In genomic region chr1:128758802-128759481, GRCm38 (mm10) we compare ENCODE assay signal across 23 mouse cellular contexts.
A peak's percentile ranks its signal among the peaks of the same experiment; 100 is the strongest.
DNase-seq lines count a peak whose midpoint lies in the region; ATAC-seq and TF ChIP-seq lines count a peak whose summit lies in the region.
"Had no signal": no experiment of that assay in that cellular context is flagged by ENCODE, and none has a peak within 500 bp of the region (broad histone marks: within the 10 kb centered on the region; RNA-seq: fewer than 3 reads in every experiment).

No protein-coding gene starts in this region.

- no peak overlapping the region for H3K9ac ChIP-seq in hindbrain, embryonic 11.5 days (ENCODE audit: low read depth, low read length)
- H3K9ac ChIP-seq in hindbrain, postnatal 0 days (replicated peaks; ENCODE audit: low read length): no peak overlapping the region
- H3K9ac ChIP-seq in forebrain, postnatal 0 days: no peak overlapping the region
- no peak overlapping the region for H3K9ac ChIP-seq in intestine, embryonic 16.5 days (ENCODE audit: low read depth, low read length)
- H3K9ac ChIP-seq: hindbrain, embryonic 15.5 days; liver, embryonic 15.5 days had no signal

- H3K27ac ChIP-seq in hindbrain, embryonic 11.5 days (ENCODE audit: low read depth, low read length): peak overlapping the region; percentile 37
- H3K27ac ChIP-seq in hindbrain, postnatal 0 days: no peak overlapping the region
- H3K27ac ChIP-seq in forebrain, embryonic 10.5 days: peak overlapping the region; percentile 20; the same call in 1 of the 2 replicates
- H3K27ac ChIP-seq in forebrain, postnatal 0 days (ENCODE audit: low read depth, low read length): no peak overlapping the region
- H3K27ac ChIP-seq in intestine, embryonic 16.5 days (ENCODE audit: low read length): no peak overlapping the region
- H3K27ac ChIP-seq: heart, embryonic 10.5 days; hindbrain, embryonic 15.5 days; liver, embryonic 15.5 days had no signal

- no peak overlapping the region for H3K4me2 ChIP-seq in hindbrain, embryonic 11.5 days (replicated peaks; ENCODE audit: low read depth, low read length)
- H3K4me2 ChIP-seq in hindbrain, postnatal 0 days (ENCODE audit: low read depth, low read length): no peak overlapping the region
- H3K4me2 ChIP-seq in forebrain, postnatal 0 days (ENCODE audit: low read depth): no peak overlapping the region
- no peak overlapping the region for H3K4me2 ChIP-seq in intestine, embryonic 16.5 days (ENCODE audit: low read depth, low read length)
- H3K4me2 ChIP-seq: hindbrain, embryonic 15.5 days; liver, embryonic 15.5 days had no signal

- H3K4me3 ChIP-seq in hindbrain, embryonic 11.5 days (ENCODE audit: low read depth, low read length): no peak overlapping the region
- no peak overlapping the region for H3K4me3 ChIP-seq in hindbrain, postnatal 0 days (ENCODE audit: low read length)
- no peak overlapping the region for H3K4me3 ChIP-seq in forebrain, embryonic 10.5 days
- H3K4me3 ChIP-seq in forebrain, postnatal 0 days (ENCODE audit: low read depth, low read length): no peak overlapping the region
- H3K4me3 ChIP-seq in intestine, embryonic 16.5 days (ENCODE audit: low read length): no peak overlapping the region
- H3K4me3 ChIP-seq: heart, embryonic 10.5 days; hindbrain, embryonic 15.5 days; liver, embryonic 15.5 days; megakaryocyte, embryonic 14.5 days; myocyte had no signal

- H3K27me3 ChIP-seq in hindbrain, embryonic 11.5 days (ENCODE audit: control insufficient read depth, insufficient read depth, low read length): no peaks in the 10 kb centered on the region
- H3K27me3 ChIP-seq in hindbrain, postnatal 0 days (ENCODE audit: insufficient read depth, low read length): no peaks in the 10 kb centered on the region
- no peaks in the 10 kb centered on the region for H3K27me3 ChIP-seq in forebrain, embryonic 10.5 days (ENCODE audit: poor library complexity, severe bottlenecking)
- H3K27me3 ChIP-seq in forebrain, postnatal 0 days (ENCODE audit: insufficient read depth, low read length): no peaks in the 10 kb centered on the region
- no peaks in the 10 kb centered on the region for H3K27me3 ChIP-seq in intestine, embryonic 16.5 days (replicated peaks; ENCODE audit: control insufficient read depth, insufficient read depth, low read length)
- H3K27me3 ChIP-seq: CH12.LX; hindbrain, embryonic 15.5 days; liver, embryonic 15.5 days had no signal

- no peaks in the 10 kb centered on the region for H3K9me3 ChIP-seq in hindbrain, embryonic 11.5 days (ENCODE audit: control insufficient read depth, low read length)
- no peaks in the 10 kb centered on the region for H3K9me3 ChIP-seq in hindbrain, postnatal 0 days (ENCODE audit: low read length)
- H3K9me3 ChIP-seq in forebrain, embryonic 10.5 days: no peaks in the 10 kb centered on the region
- no peaks in the 10 kb centered on the region for H3K9me3 ChIP-seq in forebrain, postnatal 0 days (ENCODE audit: low read length)
- no peaks in the 10 kb centered on the region for H3K9me3 ChIP-seq in intestine, embryonic 16.5 days (ENCODE audit: control insufficient read depth, low read length)
- H3K9me3 ChIP-seq: heart, embryonic 10.5 days; hindbrain, embryonic 15.5 days; liver, embryonic 15.5 days; megakaryocyte, embryonic 14.5 days had no signal

- DNase-seq in hindbrain, embryonic 11.5 days (ENCODE audit: low spot score): peak; percentile 18
- DNase-seq in hindbrain, postnatal 0 days (ENCODE audit: low spot score): no peak
- no peak for DNase-seq in forebrain, embryonic 10.5 days (ENCODE audit: extremely low spot score, low spot score)
- peak; percentile 32 for DNase-seq in forebrain, postnatal 0 days
- DNase-seq in retina, embryonic 14.5 days (ENCODE audit: low spot score): peak; percentile 77
- DNase-seq in lung, postnatal 25 days (ENCODE audit: low spot score): no peak
- DNase-seq: adrenal gland, postnatal 25 days; cerebellum, adult 18-20 months; cerebellum, postnatal 25 days; gastrocnemius, postnatal 25 days; layer of hippocampus, postnatal 36 days; lung, postnatal 10 days; right cerebral cortex, postnatal 14 days; spleen, adult 18-20 months; thymus, postnatal 36 days had no signal

- WGBS in hindbrain, embryonic 11.5 days: 73% methylated on average over 11 of the region's 11 CpGs
- WGBS in hindbrain, postnatal 0 days: 67% methylated on average over 11 of the region's 11 CpGs
- WGBS in forebrain, embryonic 10.5 days: 87% methylated on average over 11 of the region's 11 CpGs
- 48% methylated on average over 11 of the region's 11 CpGs for WGBS in forebrain, postnatal 0 days
- 89% methylated on average over 11 of the region's 11 CpGs for WGBS in intestine, embryonic 16.5 days

- H3K4me1 ChIP-seq in hindbrain, embryonic 11.5 days (replicated peaks; ENCODE audit: control insufficient read depth, insufficient read depth, low read length): no peaks in the 10 kb centered on the region
- no peaks in the 10 kb centered on the region for H3K4me1 ChIP-seq in hindbrain, postnatal 0 days (ENCODE audit: insufficient read depth, low read length)
- H3K4me1 ChIP-seq in forebrain, embryonic 10.5 days: peaks cover 17% of the 10 kb centered on the region
- no peaks in the 10 kb centered on the region for H3K4me1 ChIP-seq in forebrain, postnatal 0 days (ENCODE audit: insufficient read depth)
- no peaks in the 10 kb centered on the region for H3K4me1 ChIP-seq in intestine, embryonic 16.5 days (ENCODE audit: control insufficient read depth, insufficient read depth, low read length)
- H3K4me1 ChIP-seq: heart, embryonic 10.5 days; hindbrain, embryonic 15.5 days; liver, embryonic 15.5 days; megakaryocyte, embryonic 14.5 days had no signal

- ATAC-seq in hindbrain, embryonic 11.5 days (ENCODE audit: low FRiP score): peak; percentile 79
- no peak for ATAC-seq in hindbrain, postnatal 0 days
- ATAC-seq in forebrain, postnatal 0 days: peak; percentile 84
- ATAC-seq in intestine, embryonic 16.5 days: no peak
- ATAC-seq: intestine, postnatal 0 days had no signal

- H3K36me3 ChIP-seq in hindbrain, embryonic 11.5 days (ENCODE audit: control insufficient read depth, insufficient read depth, low read length): no peaks in the 10 kb centered on the region
- no peaks in the 10 kb centered on the region for H3K36me3 ChIP-seq in hindbrain, postnatal 0 days (ENCODE audit: insufficient read depth, low read length)
- no peaks in the 10 kb centered on the region for H3K36me3 ChIP-seq in forebrain, embryonic 10.5 days (replicated peaks)
- H3K36me3 ChIP-seq in forebrain, postnatal 0 days (ENCODE audit: insufficient read depth): no peaks in the 10 kb centered on the region
- no peaks in the 10 kb centered on the region for H3K36me3 ChIP-seq in intestine, embryonic 16.5 days (ENCODE audit: control insufficient read depth, insufficient read depth, low read length)
- H3K36me3 ChIP-seq: heart, embryonic 10.5 days; hindbrain, embryonic 15.5 days; liver, embryonic 15.5 days had no signal

- TF ChIP-seq CTCF in hindbrain, postnatal 0 days (IDR thresholded peaks at IDR 0.05; ENCODE audit: low read depth): no peak
- no peak for TF ChIP-seq CTCF in forebrain, postnatal 0 days (IDR thresholded peaks at IDR 0.05; ENCODE audit: low read depth)

Comparison
In these comparisons a context has a peak if more than half of its experiments do, and no peak if none do; other contexts are left out.
1. ATAC-seq: peak in hindbrain, embryonic 11.5 days (single experiment) and forebrain, postnatal 0 days (single experiment); none in hindbrain, postnatal 0 days (single experiment) and intestine, embryonic 16.5 days (single experiment).
2. DNase-seq: peak in hindbrain, embryonic 11.5 days (single experiment), forebrain, postnatal 0 days (single experiment) and retina, embryonic 14.5 days (single experiment); none in hindbrain, postnatal 0 days (single experiment), forebrain, embryonic 10.5 days (single experiment) and lung, postnatal 25 days (single experiment).
3. H3K27ac ChIP-seq: peak in hindbrain, embryonic 11.5 days (single experiment) and forebrain, embryonic 10.5 days (single experiment); none in hindbrain, postnatal 0 days (single experiment), forebrain, postnatal 0 days (single experiment) and intestine, embryonic 16.5 days (single experiment).